Mouse (Mus musculus) megakaryocyte, adult 5-6 weeks (primary cell): ENCODE measurements at regions not wholly inside any gene's neighbourhood (a gene's known extent, or its start where the extent isn't known, plus 50 kb on each side); places are given as distances from the start of the nearest gene placed in this dataset.

ENCODE experiments used
- ATAC-seq: 2 replicates; pipeline ENCODE4 v1.8.0; 2016; ENCODE audit warnings: mild to moderate bottlenecking, inconsistent platforms; ENCODE audit not compliant: poor library complexity, severe bottlenecking

DNA sequence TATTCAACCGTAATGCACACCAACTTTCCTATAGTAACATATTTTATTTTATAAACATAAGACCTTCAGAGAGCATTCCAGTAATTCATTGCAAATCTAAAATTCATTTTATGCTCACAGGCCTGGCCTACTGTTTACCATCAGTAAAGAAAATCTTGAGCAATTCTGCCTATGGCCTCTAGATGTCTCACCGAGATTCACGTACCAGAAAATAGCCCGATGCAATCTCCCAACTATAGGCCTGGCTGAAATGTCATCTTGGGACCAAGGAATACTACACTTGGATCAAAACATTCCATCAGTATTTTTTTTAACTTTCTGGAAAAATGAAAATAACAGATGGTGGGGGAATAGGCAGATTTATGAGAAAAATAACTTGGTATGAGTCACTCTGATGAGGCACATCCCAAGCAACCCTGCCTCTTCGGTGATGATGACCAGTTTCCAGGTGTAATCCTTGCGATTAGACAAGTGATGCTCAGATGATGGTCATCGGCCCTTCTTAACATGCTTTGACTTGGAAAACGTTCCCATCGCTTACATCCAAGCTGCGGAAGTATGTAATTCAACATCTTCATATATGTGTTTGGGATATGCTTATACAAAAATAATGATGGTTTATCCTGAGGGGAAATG, 439.9 kb downstream of the Nyap2 start:
- no peak for ATAC-seq

DNA sequence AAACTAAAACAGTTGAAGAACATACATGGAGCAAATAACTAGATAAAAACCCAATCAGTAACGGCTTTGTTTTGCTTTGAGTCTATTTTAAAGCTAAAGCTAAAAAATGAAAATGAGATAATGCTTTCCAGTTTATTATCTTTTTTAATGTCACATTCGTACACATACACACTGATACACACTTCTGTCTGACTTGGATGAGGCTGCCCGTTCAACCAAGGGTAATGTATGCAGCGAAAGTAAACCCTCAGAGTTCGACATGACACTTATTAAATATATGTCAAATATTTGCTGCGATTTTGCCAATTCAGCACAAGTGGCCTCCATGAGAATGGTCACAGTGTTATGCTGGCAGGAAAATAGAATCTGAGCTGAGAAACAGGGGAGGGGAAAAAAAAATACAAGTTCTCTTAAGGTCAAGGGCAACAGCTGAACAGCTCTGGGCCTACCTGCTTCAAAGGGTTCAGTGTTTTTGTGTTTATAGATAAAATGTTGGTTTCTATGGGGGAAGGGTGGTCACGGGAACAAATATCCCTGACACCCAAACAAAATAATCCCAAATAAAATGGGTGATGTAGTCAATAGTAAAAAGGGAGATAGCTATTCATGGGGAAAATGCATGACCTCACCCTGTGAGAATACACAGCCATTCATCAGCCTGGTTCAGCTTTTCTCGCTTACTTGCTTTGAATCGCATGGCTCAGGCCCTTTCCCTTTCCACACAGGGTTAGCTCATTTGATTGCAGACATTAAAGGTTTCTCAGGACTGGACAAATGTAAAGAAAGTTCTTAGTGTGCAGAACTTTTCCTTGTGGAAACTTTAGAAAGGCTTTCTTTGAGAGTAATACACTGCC, 443.9 kb downstream of the Nyap2 start:
- no peak for ATAC-seq

DNA sequence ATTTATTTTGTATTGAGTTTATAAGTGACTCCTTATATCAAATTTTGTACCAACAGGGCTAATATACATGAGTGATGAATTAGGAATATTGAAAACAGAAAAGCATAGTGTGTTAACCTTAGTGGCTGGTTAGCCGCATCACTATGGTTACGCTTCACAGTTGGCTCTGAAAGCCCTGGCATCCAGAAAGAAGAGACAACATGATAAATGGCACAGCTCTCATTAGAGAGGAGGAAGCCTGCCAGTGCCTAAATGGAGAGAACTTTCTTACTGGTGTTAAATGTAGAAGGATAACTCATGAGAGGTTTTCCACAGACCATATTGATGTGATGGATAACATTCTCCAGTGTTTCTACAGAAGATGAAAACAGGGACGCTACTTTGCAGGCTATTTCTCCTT, 446.2 kb downstream of the Nyap2 start:
- no peak for ATAC-seq

DNA sequence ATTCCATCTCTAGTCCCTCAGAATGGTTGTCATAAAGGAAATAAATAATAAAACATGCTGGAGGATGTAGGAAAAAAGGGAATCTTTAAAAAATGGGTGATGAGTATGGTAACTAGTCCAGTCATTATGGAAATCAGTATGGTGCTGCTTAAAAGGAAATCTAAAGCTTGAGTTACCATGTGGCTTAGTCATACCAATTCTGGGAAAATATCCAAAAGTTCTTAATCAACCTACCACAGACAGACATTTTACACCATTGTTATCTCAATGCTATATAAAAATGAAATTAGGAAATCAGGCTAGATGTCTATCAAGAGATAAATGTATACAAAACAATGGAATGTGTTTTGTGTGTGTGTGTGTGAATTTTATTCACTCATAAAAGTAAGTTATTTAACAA, 449.1 kb downstream of the Nyap2 start:
- ATAC-seq, result no peak

DNA sequence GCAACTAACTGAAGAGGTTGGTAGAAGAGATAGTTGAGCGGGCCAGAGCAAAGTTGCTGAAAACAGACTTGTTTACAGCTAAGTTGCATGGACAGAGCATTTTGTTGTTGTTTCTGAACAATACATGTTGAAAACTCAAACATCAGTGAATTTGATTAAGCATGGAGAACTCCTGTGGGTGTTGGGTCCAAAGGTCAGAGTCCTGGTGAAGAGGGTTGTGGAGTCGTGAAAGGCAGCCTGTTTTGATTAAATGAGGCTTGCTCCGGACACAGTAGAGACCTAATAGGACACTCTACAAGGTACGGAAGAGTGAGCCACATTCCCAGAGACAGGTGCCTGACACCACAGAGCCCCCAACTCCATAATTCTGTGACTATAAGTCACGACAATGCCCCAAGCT, 461.1 kb downstream of the Nyap2 start:
- no peak for ATAC-seq

DNA sequence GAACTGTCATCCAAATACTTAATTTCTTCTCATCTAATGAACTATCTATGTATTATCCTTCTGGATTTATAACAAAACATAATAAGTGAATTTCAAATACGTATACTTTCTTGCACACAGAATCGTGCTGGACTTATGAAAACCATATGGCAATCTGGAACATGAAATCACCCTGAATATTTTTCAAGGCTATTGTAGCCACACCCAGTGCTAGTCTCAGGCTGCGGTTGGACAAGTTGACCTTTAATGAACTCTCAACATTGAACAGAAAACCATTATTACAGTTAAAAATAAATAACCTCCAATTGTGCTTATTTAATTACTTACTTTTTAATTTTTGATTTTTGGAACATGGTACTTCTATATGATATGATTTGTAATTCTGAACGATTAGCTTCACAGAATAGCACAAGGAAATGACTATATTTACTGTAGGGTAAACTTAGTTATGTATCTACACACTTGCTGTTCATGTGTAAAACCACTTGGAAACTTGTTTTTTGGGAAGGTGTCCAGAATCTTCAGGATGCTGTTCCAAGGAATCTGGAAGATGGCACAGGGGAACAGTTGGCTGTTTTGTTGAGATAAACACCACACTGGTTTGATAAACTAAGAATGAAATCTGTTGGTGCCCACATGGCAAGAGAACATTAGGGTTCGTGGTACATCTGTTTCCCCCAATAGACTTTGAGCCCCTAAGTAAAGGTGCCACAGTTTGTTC, 463.0 kb downstream of the Nyap2 start:
- ATAC-seq, result no peak

DNA sequence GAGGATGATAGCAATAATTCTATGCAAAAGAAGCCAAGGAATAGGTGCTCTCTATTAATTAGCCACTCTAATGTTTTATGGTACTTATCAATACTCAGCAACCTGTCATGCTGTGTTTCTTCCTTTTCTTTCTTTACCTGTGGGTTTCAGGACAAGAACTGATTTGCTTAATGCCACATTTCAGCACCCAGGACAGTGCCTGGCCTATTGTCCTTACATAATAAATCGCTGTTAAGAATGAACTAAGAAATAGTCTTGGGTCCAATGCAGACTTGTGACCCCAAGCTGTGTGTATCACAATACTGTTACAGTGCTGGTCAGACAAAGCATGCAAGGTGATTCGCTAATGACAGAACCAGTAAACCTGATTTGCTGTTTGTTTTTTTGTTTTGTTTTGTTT, 472.2 kb downstream of the Nyap2 start:
- no peak for ATAC-seq

DNA sequence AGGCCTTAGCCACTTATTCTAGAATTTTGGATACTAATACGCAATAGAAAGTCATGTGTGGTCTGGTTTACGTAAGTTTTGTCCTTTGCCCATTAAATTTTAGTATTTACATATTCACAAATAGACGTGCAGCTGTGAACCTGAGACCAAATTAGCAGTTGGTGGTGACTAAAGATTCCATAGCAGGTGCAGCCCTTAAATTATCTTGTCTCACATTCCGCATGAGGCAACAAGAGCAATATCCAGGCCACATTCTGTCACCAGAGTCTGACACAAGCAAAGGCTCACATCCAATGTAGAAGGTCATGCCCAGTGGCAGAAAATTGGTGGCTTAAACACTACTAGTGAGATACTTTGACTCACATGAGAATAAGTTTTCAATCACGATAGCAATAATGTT, 473.0 kb downstream of the Nyap2 start:
- ATAC-seq, result no peak

DNA sequence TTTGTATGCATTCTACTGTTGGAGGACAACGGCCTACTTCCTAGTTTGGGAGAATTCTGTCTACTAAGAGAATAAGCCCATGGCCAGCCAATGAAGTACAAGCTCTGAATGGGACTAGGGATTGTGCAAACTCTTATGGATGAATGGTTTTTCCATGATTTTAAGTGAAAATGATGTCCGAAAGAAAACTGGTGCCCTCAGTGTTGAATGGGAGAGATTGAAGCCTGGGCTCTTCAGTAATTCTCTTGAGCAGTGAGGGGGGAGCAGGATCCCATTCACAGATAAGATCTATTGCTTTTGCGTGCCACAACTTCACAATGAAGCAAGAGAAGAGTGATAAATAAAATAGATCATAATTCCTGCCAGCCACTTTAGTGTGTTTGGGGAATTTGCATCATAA, 476.0 kb downstream of the Nyap2 start:
- no peak for ATAC-seq

DNA sequence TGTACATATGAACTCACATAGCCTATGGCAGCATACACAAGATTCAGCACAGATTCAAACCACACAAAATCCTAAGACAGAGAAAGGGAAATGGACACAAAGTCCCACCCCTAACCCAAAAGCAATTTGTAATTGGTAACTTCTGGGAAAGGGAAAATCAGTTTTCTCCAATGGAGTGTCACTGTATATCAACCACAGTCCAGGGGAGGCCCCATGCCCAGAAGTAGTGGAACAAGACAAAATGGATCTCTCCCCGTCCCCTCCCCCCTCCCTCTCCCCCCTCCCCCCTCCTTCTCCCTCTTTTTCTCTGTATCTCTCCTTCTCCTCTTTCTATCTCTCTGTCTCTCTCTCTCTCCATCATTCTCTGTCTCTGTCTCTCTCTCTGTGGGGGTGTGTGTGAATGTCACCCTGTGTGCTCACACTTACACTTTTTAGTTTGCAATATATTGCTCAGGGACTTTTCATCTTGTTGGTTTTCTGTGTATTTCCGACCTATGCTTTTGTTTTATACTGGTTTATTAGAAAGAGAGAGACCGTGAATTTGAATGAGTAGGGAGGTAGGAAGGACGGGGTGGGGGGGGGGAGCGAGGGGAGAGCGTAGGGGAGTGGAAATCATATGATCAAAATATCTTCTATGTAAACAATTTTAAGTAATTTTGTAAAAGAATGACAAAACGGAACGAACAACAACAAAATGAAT, 500.4 kb downstream of the Nyap2 start:
- no peak for ATAC-seq

DNA sequence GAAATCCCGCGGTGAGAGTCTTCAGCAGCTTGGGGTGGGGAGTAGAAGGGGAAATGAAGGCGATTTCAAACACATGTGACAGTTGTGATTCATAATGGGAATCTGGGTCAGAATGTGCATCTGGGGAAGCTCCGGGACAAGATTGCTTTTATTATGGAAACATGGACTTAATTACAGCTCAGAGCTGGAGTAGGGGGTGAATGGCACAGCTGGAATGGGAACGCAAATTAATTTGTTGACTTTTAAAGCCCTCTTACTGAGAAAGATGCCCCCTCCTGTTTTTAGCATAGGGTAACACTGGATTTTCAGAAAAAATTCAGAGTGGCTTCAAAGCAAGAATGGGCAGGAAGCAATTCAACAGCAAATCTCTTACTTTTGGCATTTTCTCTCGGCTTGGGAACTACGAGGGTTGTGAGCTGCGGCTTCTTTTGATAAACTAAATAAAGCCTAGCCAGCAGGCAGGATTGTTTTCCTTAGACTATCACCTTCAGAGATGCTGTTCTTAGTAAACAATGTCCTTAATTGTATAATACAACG, 501.0 kb downstream of the Nyap2 start:
- no peak for ATAC-seq

DNA sequence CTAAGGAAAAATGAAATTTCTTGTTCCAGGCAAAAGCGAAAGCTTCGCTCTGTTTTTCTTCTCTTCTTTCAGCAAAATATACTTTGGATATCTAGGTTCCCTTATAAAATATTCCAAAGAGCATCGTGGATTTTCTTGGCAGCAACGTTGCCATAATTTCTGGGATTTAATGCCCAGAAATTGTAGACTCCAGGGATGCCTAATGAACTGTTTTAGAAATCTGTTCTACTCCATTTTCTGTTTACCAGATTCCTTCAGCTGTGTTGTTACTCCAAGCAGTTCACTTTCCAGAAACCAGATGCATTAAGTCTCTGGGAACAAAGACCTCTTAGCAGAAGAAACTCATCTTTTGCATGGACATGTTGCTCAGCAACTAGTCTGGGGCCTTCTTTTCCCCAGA, 504.5 kb downstream of the Nyap2 start:
- no peak for ATAC-seq

DNA sequence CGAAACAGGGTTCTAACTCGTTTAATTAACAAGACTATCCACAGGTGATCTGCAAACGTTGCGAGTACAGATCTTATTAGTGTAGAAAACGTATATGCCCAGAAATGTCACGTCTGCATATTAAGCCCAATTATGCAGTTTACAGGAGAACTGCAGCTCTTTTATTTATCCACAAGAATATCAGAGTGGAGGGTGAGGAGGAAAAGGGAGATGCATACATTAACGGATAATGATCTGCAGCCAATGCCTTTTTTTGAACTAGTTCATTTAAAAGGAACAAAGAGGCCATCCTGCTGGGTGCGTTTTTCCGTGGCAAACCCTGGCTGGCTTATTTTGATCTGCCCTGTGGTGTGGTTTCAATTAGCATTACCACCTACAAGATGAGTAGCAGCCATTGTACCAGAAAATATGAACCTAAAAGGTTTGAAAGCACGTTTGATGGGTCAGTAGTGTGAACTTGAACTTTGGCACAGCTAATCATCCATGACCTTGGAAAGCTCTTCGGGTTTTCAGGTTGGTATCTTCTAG, 511.1 kb downstream of the Nyap2 start:
- no peak for ATAC-seq

DNA sequence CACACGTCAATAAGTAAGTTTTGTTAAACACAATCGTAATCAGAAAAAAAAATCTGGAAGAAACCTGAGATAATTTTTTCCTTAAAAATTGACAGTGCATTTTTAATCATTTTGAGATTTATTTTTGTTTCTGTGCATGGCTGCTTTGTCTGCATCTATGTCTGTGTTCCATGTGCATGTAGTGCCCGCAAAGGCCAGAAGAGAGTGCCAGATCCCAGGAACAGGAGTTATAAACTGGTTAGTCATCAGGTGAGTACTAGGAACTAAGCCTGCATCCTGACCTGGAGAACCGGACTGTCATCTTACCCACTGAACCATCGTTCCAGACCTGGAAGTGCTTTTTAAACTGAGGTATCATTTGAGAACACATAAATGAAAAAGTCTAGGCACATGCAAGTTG, 514.9 kb downstream of the Nyap2 start:
- no peak for ATAC-seq

DNA sequence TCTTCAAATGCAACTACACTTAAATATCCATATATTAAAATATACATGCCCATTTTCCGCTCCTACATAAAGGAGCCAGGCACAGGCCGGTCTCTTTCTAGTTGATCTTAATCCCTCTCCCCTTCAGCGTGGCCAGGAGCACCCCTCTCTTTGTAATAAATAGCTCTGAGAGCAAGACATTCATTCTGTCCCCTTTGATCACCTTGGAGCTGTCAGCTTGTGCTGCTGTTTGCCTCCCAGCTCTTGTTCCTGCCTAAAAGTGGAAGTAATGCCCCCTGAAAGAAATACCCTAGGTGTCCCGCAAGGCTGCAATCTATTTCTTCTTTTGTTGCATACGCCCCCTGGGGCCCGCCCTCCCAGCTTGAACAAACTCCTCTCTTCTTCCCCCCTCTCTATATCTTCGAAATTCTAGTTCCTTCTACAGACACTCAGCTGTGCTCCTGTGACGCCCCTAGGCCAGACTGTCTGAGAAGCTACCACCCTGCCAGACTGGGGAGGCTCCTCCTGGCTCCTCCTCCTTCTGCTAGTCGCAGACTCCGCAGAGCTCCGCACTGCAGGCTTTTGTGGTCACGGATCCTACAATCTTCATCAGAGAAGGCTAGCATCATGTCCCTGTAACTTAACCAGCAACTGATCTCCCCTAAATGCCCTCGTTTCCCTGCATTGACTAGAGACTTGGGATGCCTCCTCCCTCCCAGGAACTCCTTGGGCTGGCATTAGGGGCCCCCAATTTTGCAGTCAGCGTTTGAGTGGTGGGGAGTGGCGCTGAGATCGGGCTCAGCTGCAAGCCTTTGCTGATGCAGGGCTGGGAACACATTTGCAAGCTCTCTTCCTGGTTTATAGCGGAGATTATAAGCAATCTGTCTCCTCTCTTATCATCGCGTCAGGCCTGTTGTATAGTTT, 516.8 kb downstream of the Nyap2 start:
- no peak for ATAC-seq

DNA sequence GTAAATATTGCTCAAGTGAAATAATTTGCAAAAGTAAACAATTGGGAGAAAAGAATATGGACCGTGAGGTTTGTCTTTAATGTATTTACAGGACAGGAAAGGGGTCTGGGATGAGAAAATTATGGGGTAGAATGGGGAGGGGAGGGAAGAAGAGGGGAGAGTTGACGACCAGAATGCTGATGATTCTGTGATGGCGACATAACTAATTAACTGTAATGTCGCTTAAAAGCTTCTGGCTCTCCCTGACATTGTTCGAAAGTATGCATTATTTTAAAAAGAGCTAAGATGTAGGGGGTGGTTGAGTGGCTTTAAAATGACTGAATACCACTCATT, 517.4 kb downstream of the Nyap2 start:
- no peak for ATAC-seq

DNA sequence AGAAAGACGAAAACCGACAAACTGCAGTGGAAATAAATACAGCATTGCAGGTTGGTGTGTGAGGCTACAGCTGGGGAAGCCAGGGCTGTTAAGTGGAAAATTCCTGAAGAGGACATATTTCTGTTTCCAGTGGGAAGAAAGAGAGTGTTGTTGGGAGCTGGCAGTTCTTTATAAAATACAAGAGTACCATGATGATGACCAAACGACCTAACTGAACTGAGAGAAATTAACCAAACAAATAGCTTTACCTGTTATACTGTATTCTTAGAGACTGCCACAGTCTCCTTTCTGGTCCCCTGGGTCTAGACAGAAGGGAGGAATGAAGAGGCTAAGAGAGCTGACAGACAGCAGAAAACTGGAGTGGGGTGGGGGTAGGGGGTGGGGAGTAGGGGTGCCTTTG, 517.9 kb downstream of the Nyap2 start:
- no peak for ATAC-seq

DNA sequence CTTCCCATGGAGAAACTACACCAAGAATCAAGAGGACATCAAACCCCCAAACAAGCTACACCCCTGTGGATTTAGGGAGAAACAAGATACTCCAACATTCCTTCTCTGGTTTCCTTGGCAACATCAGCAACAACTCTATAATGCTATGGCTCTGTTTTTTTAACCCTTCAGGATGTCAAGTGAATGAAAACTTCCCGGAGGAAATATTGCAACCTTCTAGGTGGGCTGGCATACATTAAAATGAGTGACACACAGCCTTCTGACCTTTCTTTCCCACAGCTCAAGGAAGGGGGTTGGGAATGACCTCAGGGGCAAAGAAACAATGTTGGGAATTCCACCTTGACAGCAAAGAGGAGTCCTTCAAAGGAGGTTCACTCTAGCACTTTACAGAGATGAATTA, 532.0 kb downstream of the Nyap2 start:
- ATAC-seq, result no peak

DNA sequence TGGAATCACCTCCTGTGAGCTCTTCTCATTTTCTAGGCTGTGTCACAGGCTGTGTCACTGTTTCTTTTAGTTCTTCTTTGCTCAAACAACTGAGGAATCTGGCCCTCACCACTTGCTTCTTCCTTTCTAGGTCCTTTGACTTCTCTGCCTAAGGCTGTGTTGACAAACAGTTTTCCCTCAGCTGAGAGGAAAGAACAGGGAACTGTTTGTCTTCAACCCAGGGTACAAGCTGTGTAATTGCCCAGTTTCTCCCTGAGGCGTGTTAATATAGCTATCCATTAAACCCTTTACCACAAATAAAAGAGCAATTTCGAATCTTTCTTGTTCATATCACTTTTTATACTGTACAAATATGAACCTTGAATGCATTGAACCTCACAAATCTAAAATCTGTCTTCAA, 542.1 kb downstream of the Nyap2 start:
- no peak for ATAC-seq

DNA sequence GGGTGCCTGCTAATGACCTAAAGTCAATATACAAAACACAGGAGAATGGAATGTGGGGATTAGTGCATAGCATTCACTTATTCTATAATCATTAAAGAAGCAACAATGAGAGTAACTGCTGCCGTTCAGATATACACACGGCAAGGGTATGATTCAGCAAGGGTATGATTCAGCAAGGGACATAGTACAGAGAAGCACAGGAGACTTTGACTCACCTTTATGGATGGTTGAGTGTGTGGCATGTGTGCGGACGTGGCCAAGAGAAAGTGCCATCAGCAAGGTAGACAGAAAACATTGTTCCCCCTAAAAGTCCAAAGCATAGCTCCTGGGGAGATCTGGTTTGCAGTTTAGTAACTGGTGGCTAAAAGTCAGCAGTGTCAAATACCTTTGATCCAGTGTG, 547.4 kb downstream of the Nyap2 start:
- ATAC-seq, result no peak
